Mouse (Mus musculus) MEL (cell line): Measurements from ENCODE around the gene Olfr855. TPM values are rescaled to one million over a fixed set of nuclear protein-coding genes. Genes with fewer than 3 reads are reported as not detected.

Experiments used
- DNase-seq: peaks from one replicate; pipeline ENCODE4 v3.0.0; 2011; ENCODE audit warnings: low read depth, low spot score
- H3K27ac ChIP-seq: 2 replicates; pipeline ENCODE4 v1.5.1; 2012; ENCODE audit warnings: low read depth, mild to moderate bottlenecking, control low read depth, low read length, moderate library complexity; ENCODE audit not compliant: control insufficient read depth
- H3K27me3 ChIP-seq, 2 experiments: fragments of 150-350 bp in 1 of 2; sonication (generic) in 1 of 2; 2 replicates each; pipeline ENCODE4 v1.6.1; 2012; ENCODE audit warnings: low read length in 2 of 2, mild to moderate bottlenecking in 2 of 2, improper control_type of control experiment in 1 of 2, moderate library complexity in 1 of 2; ENCODE audit not compliant: insufficient read depth in 2 of 2, control insufficient read depth in 1 of 2
- H3K36me3 ChIP-seq, 2 experiments: 2 replicates each; pipeline ENCODE4 v1.6.1; 2012 to 2014; ENCODE audit warnings: low read length in 2 of 2, improper control_type of control experiment in 1 of 2, inconsistent platforms in 1 of 2, mild to moderate bottlenecking in 1 of 2; ENCODE audit not compliant: insufficient read depth in 2 of 2, control insufficient read depth in 1 of 2
- H3K4me1 ChIP-seq, 2 experiments: fragments of 150-350 bp in 1 of 2; sonication (generic) in 1 of 2; 2 replicates each; pipeline ENCODE4 v1.6.1; 2012; ENCODE audit warnings: low read length in 2 of 2, improper control_type of control experiment in 1 of 2, mild to moderate bottlenecking in 1 of 2; ENCODE audit not compliant: insufficient read depth in 2 of 2, control insufficient read depth in 1 of 2
- H3K4me3 ChIP-seq, 2 experiments: fragments of 150-350 bp in 1 of 2; sonication (generic) in 1 of 2; 2 replicates each; pipeline ENCODE4 v1.5.1; 2012; ENCODE audit warnings: low read depth in 2 of 2, low read length in 2 of 2, mild to moderate bottlenecking in 2 of 2, moderate library complexity in 2 of 2, control low read depth in 1 of 2, improper control_type of control experiment in 1 of 2; ENCODE audit not compliant: control insufficient read depth in 1 of 2, insufficient read depth in 1 of 2
- H3K79me2 ChIP-seq: 2 replicates; pipeline ENCODE4 v1.6.1; 2012; ENCODE audit warnings: mild to moderate bottlenecking, low read length, moderate library complexity; ENCODE audit not compliant: control insufficient read depth, poor library complexity, insufficient read depth
- H3K9ac ChIP-seq: 2 replicates; pipeline ENCODE4 v1.6.1; 2012; ENCODE audit warnings: low read depth, mild to moderate bottlenecking, control low read depth, low read length, moderate library complexity; ENCODE audit not compliant: control insufficient read depth, poor library complexity, severe bottlenecking
- H3K9me3 ChIP-seq: fragments of 150-350 bp; sonication (generic); replicated peaks from 2 replicates; pipeline ENCODE4 v1.6.1; 2012; ENCODE audit warnings: mild to moderate bottlenecking, low read length, improper control_type of control experiment, moderate library complexity; ENCODE audit not compliant: insufficient read depth
- EP300 ChIP-seq, 2 experiments: IDR thresholded peaks; 2 replicates each; pipeline ENCODE4 v1.6.1; 2011; ENCODE audit warnings: improper control_type of control experiment in 2 of 2, low read length in 2 of 2, low read depth in 1 of 2, mild to moderate bottlenecking in 1 of 2
- polyA plus RNA-seq, 2 experiments: library from polyadenylated mRNA; stranded (reverse) in 1 of 2; unstranded in 1 of 2; fragments of >175 nt in 1 of 2; fragments of >200 nt in 1 of 2; gene quantifications; 2 replicates each; pipeline versions ENCODE4 v1.2.1 to v1.2.4; 2012; ENCODE audit warnings: low replicate concordance in 2 of 2, low read depth in 1 of 2; ENCODE audit not compliant: insufficient read length in 2 of 2, insufficient read depth in 1 of 2, missing spikeins in 1 of 2
- total RNA-seq: library from RNA; depleted of rRNA; stranded (reverse); fragments of 300-350 nt; gene quantifications from 2 replicates; pipeline ENCODE4 v1.2.3, GENCODE M21; 2012; rRNA removed

Olfr855 gene
- total and polyA plus RNA-seq, 3 experiments: not detected

- Histone ChIP-seq H3K79me2 (peaks cover 20% of the 10 kb centered on the region), H3K27ac (no peak overlapping the region), H3K36me3 (peaks cover 13 to 59% of the 10 kb centered on the region in 2 experiments), H3K4me1 (no peaks in the 10 kb centered on the region), H3K4me3 (no peak overlapping the region), H3K9ac (no peak overlapping the region), H3K9me3 (no peaks in the 10 kb centered on the region), H3K27me3 (no peaks in the 10 kb centered on the region)
- TF ChIP-seq EP300 (IDR thresholded peaks at IDR 0.05; ENCODE audit: low read depth in 1 of 2, low read length in 2 of 2): no peak
- DNase-seq: no peak
Measured at GRCm38 (mm10) chr9:19629574-19629973, 47.2 kb downstream of the Olfr855 start.

Other genes starting within 250 kb of the Olfr855 start
- gene Olfr845, start 246.2 kb upstream of the Olfr855 start, total RNA-seq: not detected in 2 replicates
- gene Olfr845, start 246.2 kb upstream of the Olfr855 start, polyA plus RNA-seq: not detected
- gene Olfr846, start 218.6 kb upstream of the Olfr855 start, total RNA-seq: not detected in 2 replicates
- not detected for gene Olfr846, start 218.6 kb upstream of the Olfr855 start, polyA plus RNA-seq
- not detected in 2 replicates for gene Olfr847, start 203.9 kb upstream of the Olfr855 start, total RNA-seq
- gene Olfr847, start 203.9 kb upstream of the Olfr855 start, polyA plus RNA-seq: not detected
- not detected in 2 replicates for gene Olfr849, start 142.4 kb upstream of the Olfr855 start, total RNA-seq
- not detected for gene Olfr849, start 142.4 kb upstream of the Olfr855 start, polyA plus RNA-seq
- not detected in 2 replicates for gene Olfr850, start 104.4 kb upstream of the Olfr855 start, total RNA-seq
- gene Olfr850, start 104.4 kb upstream of the Olfr855 start, polyA plus RNA-seq: not detected
- not detected in 2 replicates for gene Olfr851, start 89.3 kb upstream of the Olfr855 start, total RNA-seq
- gene Olfr851, start 89.3 kb upstream of the Olfr855 start, polyA plus RNA-seq: not detected
- gene Olfr853, start 41.5 kb upstream of the Olfr855 start, total RNA-seq: not detected in 2 replicates
- gene Olfr853, start 41.5 kb upstream of the Olfr855 start, polyA plus RNA-seq: not detected
- not detected in 2 replicates for gene Olfr854, start 15.2 kb upstream of the Olfr855 start, total RNA-seq
- gene Olfr854, start 15.2 kb upstream of the Olfr855 start, polyA plus RNA-seq: not detected
- gene Zfp317, start 39.5 kb downstream of the Olfr855 start, total RNA-seq: 60.7 and 67.9 TPM in 2 replicates
- 10 to 100 TPM in 1 of 2 experiments, not detected in 1; 41.2 TPM for gene Zfp317, start 39.5 kb downstream of the Olfr855 start, polyA plus RNA-seq
- not detected in 2 replicates for gene Olfr857, start 126.8 kb downstream of the Olfr855 start, total RNA-seq
- gene Olfr857, start 126.8 kb downstream of the Olfr855 start, polyA plus RNA-seq: not detected
- not detected in 2 replicates for gene Olfr58, start 197.7 kb downstream of the Olfr855 start, total RNA-seq
- under 1 TPM in 1 of 2 experiments, not detected in 1; 0.10 TPM for gene Olfr58, start 197.7 kb downstream of the Olfr855 start, polyA plus RNA-seq
- under 0.01 TPM in 1 of 2 replicates, not detected in the other for gene Olfr859, start 222.3 kb downstream of the Olfr855 start, total RNA-seq
- not detected for gene Olfr859, start 222.3 kb downstream of the Olfr855 start, polyA plus RNA-seq